Mouse (Mus musculus) lung, embryonic 14.5 days (tissue): ENCODE measurements around the gene Mpv17. TPM values are rescaled to one million over a fixed set of nuclear protein-coding genes. Genes with fewer than 3 reads are reported as not detected.

Experiments used
- ATAC-seq: fragments of 200-750 bp; cut with Nextera tagmentation; 2 replicates; pipeline ENCODE4 v1.8.0; 2017; ENCODE audit warnings: mild to moderate bottlenecking, moderate TSS enrichment, moderate library complexity; ENCODE audit not compliant: insufficient read depth
- DNase-seq: peaks from one replicate; pipeline ENCODE4 v3.0.0-alpha.2; 2015
- H3K27ac ChIP-seq: fragments of 300-500 bp; sonication (generic); 2 replicates; pipeline ENCODE4 v1.5.1; 2014; ENCODE audit warnings: low read depth, mild to moderate bottlenecking, moderate library complexity
- H3K27me3 ChIP-seq: fragments of 300-500 bp; sonication (generic); 2 replicates; pipeline ENCODE4 v1.6.1; 2014; ENCODE audit warnings: low read length, control low read depth; ENCODE audit not compliant: insufficient read depth
- H3K36me3 ChIP-seq: fragments of 300-500 bp; sonication (generic); 2 replicates; pipeline ENCODE4 v1.6.1; 2014; ENCODE audit warnings: control low read depth; ENCODE audit not compliant: insufficient read depth
- H3K4me1 ChIP-seq: fragments of 300-500 bp; sonication (generic); 2 replicates; pipeline ENCODE4 v1.6.1; 2014; ENCODE audit warnings: antibody characterized with exemption, control low read depth; ENCODE audit not compliant: insufficient read depth
- H3K4me2 ChIP-seq: fragments of 300-500 bp; sonication (generic); 2 replicates; pipeline ENCODE4 v1.6.1; 2014; ENCODE audit warnings: mild to moderate bottlenecking
- H3K4me3 ChIP-seq: fragments of 300-500 bp; sonication (generic); 2 replicates; pipeline ENCODE4 v1.5.1; 2014; ENCODE audit warnings: low read depth, low read length
- H3K9ac ChIP-seq: fragments of 300-500 bp; sonication (generic); 2 replicates; pipeline ENCODE4 v1.6.1; 2014
- H3K9me3 ChIP-seq: fragments of 300-500 bp; sonication (generic); 2 replicates; pipeline ENCODE4 v1.6.1; 2016; ENCODE audit warnings: low read depth, low read length, control low read depth
- CTCF ChIP-seq: IDR thresholded peaks from 2 replicates; pipeline ENCODE4 v1.5.1; 2016; ENCODE audit warnings: antibody characterized with exemption, low read depth
- WGBS: fragments of 180-500 bp; shearing (Covaris S2); extraction: QIAGEN DNeasy Blood & Tissue Kit; methylation state at CpG from one replicate; pipeline ENCODE4 v1.1.7; 2014; 5-methylcytosine and 5-hydroxymethylcytosine counted together
- polyA plus RNA-seq: library from polyadenylated mRNA; unstranded; fragments of >200 nt; fragmentation: Nextera tagmentation; extraction: Ambion mirVana; gene quantifications from 2 replicates; pipeline ENCODE4 v1.2.1, GENCODE M21; 2014

The Mpv17 gene
- polyA plus RNA-seq, 1 experiment from 2014 or later = 58.3 TPM

- peaks cover 44% of the 10 kb centered on the region for H3K36me3 ChIP-seq
Measured at GRCm38 (mm10) chr5:31188223-31188840, 34.3 kb upstream of the Mpv17 start.

GRCm38 (mm10) chr5:31183678-31184077, 29.6 kb upstream of the Mpv17 start:
- Histone ChIP-seq H3K4me2 (no peak overlapping the region), H3K4me3 (no peak overlapping the region), H3K27me3 (no peaks in the 10 kb centered on the region), H3K9ac (no peak overlapping the region), H3K4me1 (peaks cover 6% of the 10 kb centered on the region; the same call in 1 of the 2 replicates), H3K9me3 (no peaks in the 10 kb centered on the region), H3K27ac (no peak overlapping the region), H3K36me3 (peaks cover 23% of the 10 kb centered on the region)
- ATAC-seq (no peak), DNase-seq (no peak)
- TF ChIP-seq CTCF = no peak
- 46% methylated on average over 4 of the region's 4 CpGs for WGBS

More at GRCm38 (mm10) chr5:31188223-31188840, 34.3 kb upstream of the Mpv17 start:
- no peak overlapping the region for H3K9ac ChIP-seq
- no peak overlapping the region for H3K27ac ChIP-seq
- no peak overlapping the region for H3K4me3 ChIP-seq
- H3K4me1 ChIP-seq = peaks cover 5% of the 10 kb centered on the region; the same call in 1 of the 2 replicates
- WGBS = 80% methylated on average over 4 of the region's 4 CpGs
- DNase-seq (peak; percentile 42), ATAC-seq (no peak)
- H3K4me2 ChIP-seq = no peak overlapping the region
- TF ChIP-seq CTCF = peak; percentile 47
- no peaks in the 10 kb centered on the region for H3K9me3 ChIP-seq
- no peaks in the 10 kb centered on the region for H3K27me3 ChIP-seq

GRCm38 (mm10) chr5:31181183-31181770, 27.2 kb upstream of the Mpv17 start:
- no peak for DNase-seq
- no peak for ATAC-seq
- Histone ChIP-seq H3K27me3 (no peaks in the 10 kb centered on the region), H3K4me2 (no peak overlapping the region), H3K36me3 (no peaks in the 10 kb centered on the region), H3K4me1 (peaks cover 6% of the 10 kb centered on the region; the same call in 1 of the 2 replicates), H3K9me3 (no peaks in the 10 kb centered on the region), H3K9ac (no peak overlapping the region), H3K4me3 (no peak overlapping the region), H3K27ac (no peak overlapping the region)
- no peak for TF ChIP-seq CTCF
- 93% methylated on average over 9 of the region's 9 CpGs for WGBS

- Histone ChIP-seq H3K27me3 (no peaks in the 10 kb centered on the region), H3K4me3 (peak within 1 kb of the TSS; percentile 95), H3K4me2 (peak within 1 kb of the TSS; percentile 93), H3K9me3 (no peaks in the 10 kb centered on the region), H3K9ac (peak within 1 kb of the TSS; percentile 66), H3K36me3 (no peaks in the 10 kb centered on the region), H3K4me1 (peaks cover 6% of the 10 kb centered on the region; the same call in 1 of the 2 replicates), H3K27ac (peak within 1 kb of the TSS; percentile 99)
- DNase-seq = peak; percentile 99
- TF ChIP-seq CTCF = no peak; the same call in 1 of the 2 replicates
- WGBS = under 1% methylated on average over 59 of the region's 59 CpGs
- peak; percentile 98 for ATAC-seq
Measured at GRCm38 (mm10) chr5:31179766-31180630, 25.9 kb upstream of the Mpv17 start, which contains the start of the genes Gm29609 and Gtf3c2. TSS of gene Gm29609 (minus strand) at chr5:31179911. TSS of gene Gtf3c2 (minus strand) at chr5:31180144.

- peak overlapping the region; percentile 93 for H3K4me2 ChIP-seq
- under 1% methylated on average over 25 of the region's 25 CpGs for WGBS
- H3K4me3 ChIP-seq = peak overlapping the region; percentile 95
- no peaks in the 10 kb centered on the region for H3K9me3 ChIP-seq
- H3K36me3 ChIP-seq = peaks cover under 1% of the 10 kb centered on the region; the same call in 1 of the 2 replicates
- ATAC-seq (peak; percentile 73), DNase-seq (peak; percentile 31)
- peak overlapping the region; percentile 99 for H3K27ac ChIP-seq
- peak; percentile 28 for TF ChIP-seq CTCF
- H3K4me1 ChIP-seq = peaks cover 6% of the 10 kb centered on the region; the same call in 1 of the 2 replicates
- peak overlapping the region; percentile 66 for H3K9ac ChIP-seq
- H3K27me3 ChIP-seq = no peaks in the 10 kb centered on the region
Measured at GRCm38 (mm10) chr5:31179301-31179765, 25.3 kb upstream of the Mpv17 start.

GRCm38 (mm10) chr5:31168630-31169029, 14.6 kb upstream of the Mpv17 start:
- Histone ChIP-seq H3K9ac (no peak overlapping the region), H3K4me3 (no peak overlapping the region), H3K9me3 (no peaks in the 10 kb centered on the region), H3K36me3 (peaks cover 96% of the 10 kb centered on the region), H3K4me1 (no peaks in the 10 kb centered on the region), H3K4me2 (no peak overlapping the region), H3K27me3 (no peaks in the 10 kb centered on the region), H3K27ac (no peak overlapping the region)
- DNase-seq (no peak), ATAC-seq (no peak)
- TF ChIP-seq CTCF = no peak
- 83% methylated on average over 4 of the region's 4 CpGs for WGBS
